Mouse (Mus musculus) neural tube, embryonic 11.5 days (tissue): Measurements from ENCODE around the gene Ccp110. TPM values are rescaled to one million over a fixed set of nuclear protein-coding genes. Genes with fewer than 3 reads are reported as not detected.

ENCODE experiments used
- ATAC-seq: fragments of 200-750 bp; cut with Nextera tagmentation; 2 replicates; pipeline ENCODE4 v1.8.0; 2017; ENCODE audit warnings: moderate number of reproducible peaks, mild to moderate bottlenecking, moderate TSS enrichment, moderate library complexity; ENCODE audit not compliant: insufficient read depth, low FRiP score, low TSS enrichment
- DNase-seq: peaks from one replicate; pipeline ENCODE4 v3.0.0-alpha.2; 2015; ENCODE audit warnings: low spot score
- H3K27ac ChIP-seq: fragments of 300-500 bp; sonication (generic); 2 replicates; pipeline ENCODE4 v1.5.1; 2014; ENCODE audit warnings: low read depth, mild to moderate bottlenecking, low read length
- H3K27me3 ChIP-seq: fragments of 300-500 bp; sonication (generic); 2 replicates; pipeline ENCODE4 v1.6.1; 2014; ENCODE audit warnings: mild to moderate bottlenecking, low read length, mixed read lengths; ENCODE audit not compliant: control insufficient read depth, insufficient read depth
- H3K36me3 ChIP-seq: fragments of 300-500 bp; sonication (generic); 2 replicates; pipeline ENCODE4 v1.6.1; 2014; ENCODE audit warnings: mild to moderate bottlenecking, low read length, moderate library complexity, mixed read lengths; ENCODE audit not compliant: control insufficient read depth, insufficient read depth
- H3K4me1 ChIP-seq: fragments of 300-500 bp; sonication (generic); 2 replicates; pipeline ENCODE4 v1.6.1; 2014; ENCODE audit warnings: low read length, mixed read lengths; ENCODE audit not compliant: control insufficient read depth, insufficient read depth
- H3K4me2 ChIP-seq: fragments of 300-500 bp; sonication (generic); 2 replicates; pipeline ENCODE4 v1.6.1; 2014; ENCODE audit warnings: low read depth, mild to moderate bottlenecking, moderate library complexity
- H3K4me3 ChIP-seq: fragments of 300-500 bp; sonication (generic); 2 replicates; pipeline ENCODE4 v1.5.1; 2014; ENCODE audit warnings: low read depth, low read length
- H3K9ac ChIP-seq: fragments of 300-500 bp; sonication (generic); 2 replicates; pipeline ENCODE4 v1.6.1; 2014; ENCODE audit warnings: mild to moderate bottlenecking, low read length
- H3K9me3 ChIP-seq: fragments of 300-500 bp; sonication (generic); 2 replicates; pipeline ENCODE4 v1.6.1; 2016; ENCODE audit warnings: low read length; ENCODE audit not compliant: control insufficient read depth
- WGBS: fragments of 180-500 bp; shearing (Covaris S2); extraction: QIAGEN DNeasy Blood & Tissue Kit; methylation state at CpG from one replicate; pipeline ENCODE4 v1.1.7; 2014; 5-methylcytosine and 5-hydroxymethylcytosine counted together
- polyA plus RNA-seq: library from polyadenylated mRNA; unstranded; fragments of >200 nt; fragmentation: Nextera tagmentation; extraction: Ambion mirVana; gene quantifications from 2 replicates; pipeline ENCODE4 v1.2.1, GENCODE M21; 2014

Ccp110 gene
- polyA plus RNA-seq, 1 experiment from 2014 or later: 22.1 TPM

DNA sequence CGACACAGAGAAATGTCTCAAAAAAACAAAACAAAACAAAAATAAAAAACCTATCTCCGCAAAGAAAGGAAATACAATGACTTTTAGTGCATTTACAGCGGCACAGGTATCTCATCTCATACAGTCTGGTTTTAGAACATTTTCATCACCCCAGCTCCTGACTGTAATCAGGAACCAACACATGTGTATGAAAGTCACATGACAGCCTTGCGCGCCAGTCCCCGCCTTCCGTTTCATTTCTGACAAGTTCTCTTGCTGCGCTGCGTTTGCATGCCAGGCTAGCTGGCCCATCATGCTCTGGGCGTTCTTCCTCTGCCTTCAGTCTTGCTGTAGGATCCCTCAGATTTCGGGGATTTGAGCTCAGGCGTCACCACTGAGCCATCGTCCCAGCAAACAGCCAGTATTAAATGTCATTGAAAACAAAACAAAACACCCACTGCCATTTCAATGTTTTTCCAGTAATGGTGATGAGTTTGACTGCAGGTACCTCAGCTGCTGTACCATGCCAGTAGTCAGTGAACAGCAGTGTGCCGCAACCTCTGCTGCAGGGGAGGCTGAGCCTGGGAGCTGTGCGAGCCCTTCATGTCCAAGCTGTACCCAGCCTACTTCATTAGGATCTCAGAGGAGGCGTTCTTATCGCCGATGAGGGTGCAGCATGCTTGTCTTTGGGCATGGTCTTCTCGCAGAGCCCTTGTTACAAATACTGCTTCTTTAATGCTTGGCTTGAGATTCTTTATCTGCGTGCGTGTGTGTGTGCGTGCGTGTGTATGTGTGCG is 44.3 kb downstream of the Ccp110 start:
- Histone ChIP-seq H3K4me2 (no peak overlapping the region), H3K27ac (no peak overlapping the region), H3K36me3 (peaks cover 7% of the 10 kb centered on the region), H3K27me3 (no peaks in the 10 kb centered on the region), H3K9ac (no peak overlapping the region), H3K4me1 (no peaks in the 10 kb centered on the region), H3K4me3 (no peak overlapping the region), H3K9me3 (no peaks in the 10 kb centered on the region)
- no peak for ATAC-seq
- WGBS: 93% methylated on average over 24 of the region's 24 CpGs
- DNase-seq: no peak

DNA sequence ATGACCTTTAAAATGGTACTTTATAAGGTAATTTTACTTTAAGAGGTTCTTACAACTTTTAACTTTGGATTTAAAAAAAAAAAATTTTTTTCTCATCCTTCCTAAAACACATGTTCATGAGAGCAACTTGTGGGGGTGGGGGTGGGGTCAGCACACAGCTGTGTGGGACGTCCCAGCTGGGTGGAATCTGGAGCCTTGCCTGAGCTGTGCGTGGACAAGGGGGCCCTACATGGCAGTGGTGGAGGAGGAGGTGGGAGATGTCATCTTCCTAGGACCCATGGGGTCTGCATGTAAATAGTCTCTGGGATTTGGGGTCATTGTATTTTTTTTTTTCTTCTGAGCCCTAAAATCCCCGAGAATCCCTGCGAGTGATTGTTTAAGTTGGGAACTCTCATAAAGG is 46.0 kb downstream of the Ccp110 start:
- Histone ChIP-seq H3K4me3 (no peak overlapping the region), H3K4me1 (no peaks in the 10 kb centered on the region), H3K27ac (no peak overlapping the region), H3K36me3 (peaks cover 7% of the 10 kb centered on the region), H3K27me3 (no peaks in the 10 kb centered on the region), H3K9ac (no peak overlapping the region), H3K4me2 (no peak overlapping the region), H3K9me3 (no peaks in the 10 kb centered on the region)
- WGBS: 31% methylated on average over 4 of the region's 4 CpGs
- DNase-seq (no peak), ATAC-seq (no peak)

DNA sequence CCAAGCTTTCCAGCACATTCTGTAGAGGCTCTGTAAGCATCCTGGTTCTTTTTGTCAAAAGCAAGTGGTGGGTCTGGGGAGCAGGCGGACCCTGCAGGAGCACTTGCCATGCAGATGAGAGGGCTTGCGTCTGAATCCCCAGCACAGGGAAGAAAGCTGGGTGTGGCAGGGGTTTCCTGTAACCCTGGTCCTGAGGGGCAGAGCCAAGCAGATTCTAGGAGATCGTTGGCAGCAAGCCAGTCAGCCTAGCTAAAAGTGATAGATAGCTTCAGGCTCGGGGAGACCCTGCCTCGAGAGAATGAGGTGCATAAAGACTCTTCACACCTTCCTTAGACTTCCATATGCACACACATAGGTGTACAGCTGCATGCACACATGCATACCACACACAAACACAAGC is 47.0 kb downstream of the Ccp110 start:
- Histone ChIP-seq H3K27ac (no peak overlapping the region), H3K36me3 (peaks cover 3% of the 10 kb centered on the region; the same call in 1 of the 2 replicates), H3K9ac (no peak overlapping the region), H3K4me3 (no peak overlapping the region), H3K4me2 (no peak overlapping the region), H3K9me3 (no peaks in the 10 kb centered on the region), H3K27me3 (no peaks in the 10 kb centered on the region), H3K4me1 (no peaks in the 10 kb centered on the region)
- DNase-seq (no peak), ATAC-seq (no peak)
- WGBS: 70% methylated on average over 5 of the region's 5 CpGs

DNA sequence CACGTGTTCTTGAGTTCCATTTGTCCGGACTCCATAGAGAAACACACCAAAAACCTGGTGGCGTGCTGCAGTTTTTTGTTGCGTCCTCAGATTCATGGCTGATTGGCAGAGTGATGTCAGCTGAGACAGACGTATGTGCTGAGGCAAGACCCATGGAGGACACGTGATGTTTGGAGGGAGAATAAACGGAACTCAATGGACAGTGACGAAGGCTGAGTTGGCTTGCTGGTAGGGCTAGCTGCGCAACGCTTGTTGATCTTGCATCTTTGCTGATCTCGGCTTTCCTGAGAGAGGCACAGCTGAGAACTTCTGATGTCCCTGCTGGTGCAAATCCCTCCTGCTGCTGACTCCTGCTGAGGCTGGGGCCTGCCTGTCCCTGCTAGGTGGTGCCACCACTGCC is 51.6 kb downstream of the Ccp110 start:
- Histone ChIP-seq H3K4me2 (no peak overlapping the region), H3K27ac (no peak overlapping the region), H3K36me3 (peaks cover 3% of the 10 kb centered on the region; the same call in 1 of the 2 replicates)

DNA sequence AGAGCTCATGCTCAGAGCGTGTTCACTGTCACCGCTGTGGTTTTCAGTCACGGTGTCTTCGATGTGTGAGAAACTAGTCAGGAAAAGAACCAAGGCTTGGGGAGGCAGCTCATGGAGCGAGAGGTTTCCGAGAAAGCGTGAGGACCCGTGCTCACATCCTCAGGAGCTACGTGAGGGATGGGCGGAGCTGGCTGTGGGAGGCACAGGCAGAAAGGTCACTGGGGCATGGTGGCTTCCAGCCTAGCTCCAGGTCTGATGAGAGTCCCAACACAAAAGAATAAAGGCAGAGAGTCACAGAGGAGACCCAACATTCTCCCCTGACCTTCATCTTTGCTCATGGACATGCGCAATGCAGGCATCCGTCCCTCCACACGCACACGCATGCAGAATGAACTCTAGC is 52.4 kb downstream of the Ccp110 start:
- no peak for ATAC-seq
- 87% methylated on average over 14 of the region's 14 CpGs for WGBS
- no peaks in the 10 kb centered on the region for H3K4me1 ChIP-seq
- peaks cover 3% of the 10 kb centered on the region; the same call in 1 of the 2 replicates for H3K36me3 ChIP-seq
- H3K27ac ChIP-seq: no peak overlapping the region
- H3K9ac ChIP-seq: no peak overlapping the region
- H3K4me2 ChIP-seq: no peak overlapping the region
- H3K4me3 ChIP-seq: no peak overlapping the region
- no peaks in the 10 kb centered on the region for H3K27me3 ChIP-seq
- no peak for DNase-seq
- no peaks in the 10 kb centered on the region for H3K9me3 ChIP-seq

More for the DNA sequence above, 51.6 kb downstream of the Ccp110 start:
- no peaks in the 10 kb centered on the region for H3K4me1 ChIP-seq
- no peak for DNase-seq
- H3K4me3 ChIP-seq: no peak overlapping the region
- WGBS: 93% methylated on average over 11 of the region's 11 CpGs
- H3K9ac ChIP-seq: no peak overlapping the region
- ATAC-seq: no peak
- no peaks in the 10 kb centered on the region for H3K27me3 ChIP-seq
- H3K9me3 ChIP-seq: no peaks in the 10 kb centered on the region

DNA sequence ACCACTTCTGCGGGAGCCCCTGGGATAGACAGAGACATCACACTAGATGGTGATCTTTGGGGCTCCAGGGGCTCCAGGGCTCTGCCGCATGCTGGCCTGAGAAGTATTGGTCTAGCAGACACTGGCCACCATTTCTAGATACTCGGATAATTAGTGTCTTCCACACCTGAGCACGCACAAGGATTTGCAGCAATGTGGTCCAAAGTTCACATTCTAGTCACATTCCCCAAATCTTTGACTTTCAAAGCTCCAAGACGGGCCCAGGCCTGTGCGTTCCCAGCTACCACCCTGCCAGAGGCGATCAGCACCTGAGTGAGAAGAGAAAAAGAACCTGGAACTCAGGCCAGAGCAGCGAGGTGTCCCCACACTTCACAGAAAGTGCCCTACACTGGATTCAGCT is 53.3 kb downstream of the Ccp110 start:
- Histone ChIP-seq H3K36me3 (peaks cover 3% of the 10 kb centered on the region; the same call in 1 of the 2 replicates), H3K4me2 (no peak overlapping the region), H3K4me1 (no peaks in the 10 kb centered on the region), H3K27me3 (no peaks in the 10 kb centered on the region), H3K4me3 (no peak overlapping the region), H3K27ac (no peak overlapping the region), H3K9ac (no peak overlapping the region), H3K9me3 (no peaks in the 10 kb centered on the region)
- ATAC-seq (no peak), DNase-seq (no peak)
- 67% methylated on average over 8 of the region's 8 CpGs for WGBS

DNA sequence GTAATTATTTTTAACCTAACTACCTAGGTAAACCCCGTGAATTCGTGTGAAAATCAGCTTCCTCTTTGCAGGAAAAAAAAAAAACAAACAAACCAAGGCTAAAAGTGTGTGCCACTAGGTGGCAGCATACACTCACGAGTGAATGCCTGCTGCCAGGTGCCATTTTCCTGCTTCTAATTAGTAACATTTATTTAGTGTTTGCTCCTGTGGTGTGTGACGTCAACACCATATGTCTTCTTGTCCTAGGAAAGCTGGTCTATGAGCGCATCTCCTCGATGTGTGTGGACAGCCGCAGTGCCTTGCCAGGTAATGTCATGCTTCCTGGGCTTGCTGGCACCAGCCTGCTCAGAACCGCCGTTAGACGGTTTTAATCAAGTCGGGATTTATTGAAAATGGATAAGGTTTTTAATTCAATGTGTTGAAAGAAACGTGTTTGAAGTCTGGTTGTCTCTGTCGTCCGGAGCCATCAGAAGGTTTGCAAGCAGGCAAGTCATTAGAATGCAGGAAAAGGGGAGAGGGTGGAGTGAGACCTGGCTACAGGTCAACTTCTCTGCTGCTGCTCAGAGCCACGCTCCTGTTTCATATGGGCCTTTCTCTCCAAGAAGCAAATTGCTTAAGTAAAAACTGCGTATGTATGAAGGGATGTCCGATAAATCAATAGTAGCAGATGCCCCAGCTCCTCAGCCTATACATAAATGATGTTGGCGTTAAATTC is 53.9 kb downstream of the Ccp110 start:
- H3K4me3 ChIP-seq: no peak overlapping the region
- H3K9ac ChIP-seq: no peak overlapping the region
- no peaks in the 10 kb centered on the region for H3K27me3 ChIP-seq
- ATAC-seq (peak; percentile 48; the same call in 1 of the 2 replicates), DNase-seq (peak; percentile 76)
- H3K27ac ChIP-seq: no peak overlapping the region
- 63% methylated on average over 18 of the region's 18 CpGs for WGBS
- no peaks in the 10 kb centered on the region for H3K4me1 ChIP-seq
- H3K4me2 ChIP-seq: no peak overlapping the region
- H3K36me3 ChIP-seq: peaks cover 3% of the 10 kb centered on the region
- H3K9me3 ChIP-seq: no peaks in the 10 kb centered on the region

DNA sequence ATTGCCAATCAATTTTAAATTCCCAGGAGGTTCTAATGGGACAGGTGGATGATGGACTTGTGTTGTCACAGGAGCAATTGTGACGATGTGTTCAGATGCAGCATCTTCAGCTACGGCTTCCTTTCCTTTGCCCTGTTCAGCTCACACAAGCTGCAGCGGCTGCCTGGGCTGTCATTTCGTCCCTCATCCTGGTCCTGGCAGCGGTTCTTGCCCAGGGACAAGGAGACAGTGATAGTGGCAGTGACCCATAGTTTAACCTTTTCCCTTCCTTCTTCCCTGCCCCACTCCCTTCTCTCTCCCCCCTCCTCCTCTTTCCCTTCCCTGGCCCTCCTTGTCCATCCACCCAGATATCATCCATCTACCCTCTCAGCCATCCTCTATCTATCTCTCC is 54.5 kb downstream of the Ccp110 start:
- no peaks in the 10 kb centered on the region for H3K4me1 ChIP-seq
- no peaks in the 10 kb centered on the region for H3K27me3 ChIP-seq
- WGBS: 84% methylated on average over 5 of the region's 5 CpGs
- H3K36me3 ChIP-seq: peaks cover 3% of the 10 kb centered on the region
- ATAC-seq (no peak), DNase-seq (no peak)
- H3K9me3 ChIP-seq: no peaks in the 10 kb centered on the region
- no peak overlapping the region for H3K9ac ChIP-seq
- H3K27ac ChIP-seq: no peak overlapping the region
- H3K4me3 ChIP-seq: no peak overlapping the region
- H3K4me2 ChIP-seq: no peak overlapping the region

DNA sequence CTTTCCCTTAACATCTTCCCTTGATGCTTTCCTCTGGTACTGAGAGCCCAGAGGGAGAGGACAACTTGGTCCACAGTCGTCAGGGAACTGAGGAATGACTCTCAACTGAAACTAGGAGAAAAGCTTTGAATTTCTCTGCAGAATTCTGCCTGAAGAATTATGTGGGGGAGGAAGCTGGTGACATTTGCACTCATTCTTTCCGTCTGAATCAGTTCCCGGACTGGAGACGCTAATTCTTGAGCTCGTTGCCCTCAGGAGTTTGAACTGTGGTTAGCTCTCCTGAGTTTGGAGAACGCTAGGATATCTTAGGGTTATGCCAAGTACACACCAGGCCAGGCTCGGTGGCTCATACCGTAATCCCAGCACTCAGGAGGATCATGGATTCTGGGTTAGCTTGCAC is 56.9 kb downstream of the Ccp110 start:
- ATAC-seq: no peak
- 90% methylated on average over 8 of the region's 8 CpGs for WGBS

More for the DNA sequence above, 56.9 kb downstream of the Ccp110 start:
- Histone ChIP-seq H3K27ac (no peak overlapping the region), H3K4me3 (no peak overlapping the region), H3K4me2 (no peak overlapping the region), H3K9me3 (no peaks in the 10 kb centered on the region), H3K9ac (no peak overlapping the region), H3K27me3 (no peaks in the 10 kb centered on the region), H3K4me1 (no peaks in the 10 kb centered on the region), H3K36me3 (no peaks in the 10 kb centered on the region; the same call in 1 of the 2 replicates)
- no peak for DNase-seq
